Mouse (Mus musculus) large intestine, adult 2 months (tissue): ENCODE measurements around the gene Bag1. TPM values are rescaled to one million over a fixed set of nuclear protein-coding genes. Genes with fewer than 3 reads are reported as not detected.
"Not testable (repeated sequence)": the region's sequence is repeated elsewhere in the genome, so short reads cannot be mapped to it uniquely, and the experiment has no call there.

Source experiments
- DNase-seq: peaks from one replicate; pipeline ENCODE4 v3.0.0-alpha.2; 2012; ENCODE audit warnings: low read depth, low spot score
- WGBS: fragments of 180-500 bp; shearing (Covaris S2); methylation state at CpG from one replicate; pipeline ENCODE4 v1.1.7; 2018; 5-methylcytosine and 5-hydroxymethylcytosine counted together
- polyA plus RNA-seq: library from polyadenylated mRNA; depleted of rRNA; stranded (reverse); fragments of >200 nt; gene quantifications from 2 replicates; pipeline ENCODE4 v1.2.3, GENCODE M21; 2012

Gene Bag1
- polyA plus RNA-seq, 1 experiment = 85.1 TPM

DNA sequence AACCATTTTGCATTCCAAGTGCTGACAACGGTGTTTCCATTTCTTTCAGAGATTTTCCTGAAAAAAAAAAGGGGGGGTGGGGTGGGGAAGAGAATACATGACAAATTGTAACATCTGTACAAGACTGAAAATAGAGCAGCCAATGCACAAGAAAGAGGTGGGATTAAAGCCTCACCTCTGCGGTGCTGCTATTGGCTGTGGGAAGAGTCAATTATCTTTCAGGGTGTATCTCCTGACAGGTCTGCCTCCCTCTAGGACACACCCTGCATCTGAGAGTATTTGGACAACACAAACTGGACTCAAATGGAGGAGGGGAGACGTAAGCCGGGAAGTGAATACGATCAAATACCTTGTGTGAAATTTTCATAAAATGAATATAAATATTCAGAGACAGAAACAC is 4.4 kb downstream of the Bag1 start:
- DNase-seq = no peak
- WGBS = 97% methylated on average over 5 of the region's 5 CpGs

DNA sequence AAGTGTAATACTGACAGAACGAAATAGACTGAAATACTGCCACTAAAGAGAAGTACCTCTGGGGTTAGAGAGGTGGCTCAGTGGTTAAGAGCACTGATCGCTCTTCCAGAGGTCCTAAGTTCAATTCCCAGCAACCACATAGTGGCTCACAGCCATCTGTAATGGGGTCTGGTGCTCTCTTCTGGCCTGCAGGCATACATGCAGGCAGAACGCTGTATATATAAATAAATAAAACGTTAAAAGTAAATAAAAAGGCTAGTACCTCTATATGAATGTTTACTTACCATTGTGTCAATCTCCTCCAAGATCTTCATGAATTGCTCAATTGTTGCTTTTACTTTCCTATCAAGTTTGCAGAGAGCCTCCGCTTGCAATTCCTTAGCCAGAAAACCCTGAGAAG is 9.3 kb downstream of the Bag1 start:
- no peak for DNase-seq
- WGBS = 71% methylated on average over 5 of the region's 5 CpGs

DNA sequence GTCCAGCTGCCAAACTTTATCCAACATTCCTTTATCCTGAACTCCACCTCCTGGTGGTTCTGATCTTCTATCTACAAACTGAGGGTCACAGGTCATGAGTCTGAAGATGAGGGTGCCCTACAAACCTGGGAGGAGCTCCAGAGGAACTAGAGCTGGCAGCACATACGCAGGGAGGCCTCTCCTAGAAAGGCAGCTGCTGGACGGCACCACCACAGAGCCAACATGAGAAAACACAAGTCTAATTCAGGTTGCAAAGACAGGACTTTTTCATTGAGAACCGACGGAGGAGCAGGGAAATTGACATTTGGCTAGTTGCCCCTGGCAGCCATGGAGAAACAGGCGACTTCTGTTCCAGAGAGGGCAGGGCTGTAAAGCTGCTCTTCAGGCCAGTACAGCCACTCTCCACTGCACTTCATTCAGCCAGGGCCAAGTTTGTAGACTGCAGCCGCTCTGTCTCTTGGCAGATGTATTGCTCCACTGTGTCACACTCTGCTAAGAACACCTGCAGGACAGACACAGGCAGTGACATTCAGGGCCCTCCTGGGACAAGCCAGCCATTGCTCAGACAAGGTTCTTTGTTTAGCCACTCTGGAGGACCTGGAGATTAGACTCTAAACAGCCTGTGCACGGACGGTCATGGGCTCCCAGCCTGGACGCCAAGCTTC is 11.8 kb downstream of the Bag1 start:
- no peak for DNase-seq
- 76% methylated on average over 9 of the region's 9 CpGs for WGBS

DNA sequence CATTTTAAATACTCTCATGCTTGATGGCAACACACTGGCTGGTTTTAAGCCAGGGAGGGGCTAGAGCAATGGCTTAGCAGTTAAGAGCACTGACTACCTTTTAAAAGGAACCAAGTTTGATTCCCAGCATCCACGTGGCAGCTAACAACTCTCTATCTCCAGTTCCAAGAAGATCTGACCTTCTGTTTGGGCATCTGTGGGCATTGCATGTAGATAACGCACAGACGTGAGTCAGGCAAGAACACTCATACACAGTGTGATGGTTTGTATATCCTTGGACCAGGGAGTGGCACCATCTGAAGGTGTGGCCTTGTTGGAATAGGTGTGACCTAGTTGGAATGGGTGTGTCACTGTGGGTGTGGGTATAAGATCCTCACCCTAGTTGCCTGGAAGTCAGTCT is 13.7 kb downstream of the Bag1 start:
- DNase-seq = not testable (repeated sequence)
- WGBS = 41% methylated on average over 3 of the region's 3 CpGs

DNA sequence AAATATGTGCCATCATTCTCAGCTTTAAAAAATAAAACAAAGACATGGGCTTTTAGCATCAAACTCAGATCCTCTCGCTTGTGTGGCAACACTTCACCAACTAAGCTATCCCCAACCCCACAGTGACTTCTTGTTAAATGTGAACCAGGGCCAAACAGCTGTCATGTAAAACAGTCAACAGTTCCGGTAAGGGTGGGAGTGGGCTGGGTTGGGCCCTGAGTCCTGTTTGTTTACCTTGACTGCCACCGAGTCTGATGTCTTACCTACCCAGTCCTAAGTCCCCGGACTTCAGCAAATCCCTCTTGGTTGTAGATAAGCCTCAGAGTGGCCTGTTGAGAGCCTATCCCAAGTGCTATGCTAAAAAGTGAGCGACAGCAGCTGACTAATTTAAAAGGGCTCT is 14.4 kb downstream of the Bag1 start:
- 57% methylated on average over 5 of the region's 5 CpGs for WGBS
- no peak for DNase-seq

DNA sequence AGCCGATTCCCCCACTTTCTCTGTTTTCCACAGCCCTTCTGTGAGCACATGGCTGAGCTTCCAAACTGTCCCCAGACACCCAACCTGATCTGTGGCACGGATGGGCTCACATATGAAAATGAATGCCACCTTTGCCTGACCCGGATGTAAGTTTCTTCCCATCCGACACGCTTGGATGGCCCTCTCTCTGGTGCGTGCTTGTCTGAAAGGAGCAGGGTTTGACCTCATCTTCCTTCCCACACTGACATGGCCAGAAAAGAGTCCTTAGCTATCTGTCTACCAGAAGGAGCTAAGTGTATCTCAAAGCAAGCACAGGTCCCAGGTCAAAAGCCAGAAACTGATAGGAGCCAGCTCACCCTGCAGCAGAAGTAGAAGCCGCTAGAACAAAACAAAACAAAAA is 19.0 kb downstream of the Bag1 start:
- no peak for DNase-seq
- 83% methylated on average over 7 of the region's 7 CpGs for WGBS

DNA sequence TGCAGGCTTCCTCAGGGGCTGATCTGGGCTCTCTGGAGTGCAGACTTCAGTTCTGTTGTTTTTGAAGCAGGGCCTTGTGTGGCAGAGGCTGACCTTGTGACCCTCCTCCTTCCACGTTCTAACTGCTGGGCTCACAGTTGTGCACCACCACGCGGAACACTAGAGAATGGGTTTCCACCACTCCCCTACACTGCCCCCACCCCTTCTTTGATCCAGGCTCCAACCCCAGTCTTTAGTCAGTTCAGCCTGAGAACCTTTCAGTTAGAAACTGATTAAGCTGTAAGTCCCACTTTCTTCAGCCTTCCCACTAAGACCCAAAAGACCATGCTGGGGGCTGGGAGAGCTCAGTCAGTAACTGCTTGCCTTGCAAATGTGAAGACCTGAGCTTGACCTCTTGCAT is 22.5 kb downstream of the Bag1 start:
- DNase-seq = no peak
- 61% methylated on average over 3 of the region's 3 CpGs for WGBS

DNA sequence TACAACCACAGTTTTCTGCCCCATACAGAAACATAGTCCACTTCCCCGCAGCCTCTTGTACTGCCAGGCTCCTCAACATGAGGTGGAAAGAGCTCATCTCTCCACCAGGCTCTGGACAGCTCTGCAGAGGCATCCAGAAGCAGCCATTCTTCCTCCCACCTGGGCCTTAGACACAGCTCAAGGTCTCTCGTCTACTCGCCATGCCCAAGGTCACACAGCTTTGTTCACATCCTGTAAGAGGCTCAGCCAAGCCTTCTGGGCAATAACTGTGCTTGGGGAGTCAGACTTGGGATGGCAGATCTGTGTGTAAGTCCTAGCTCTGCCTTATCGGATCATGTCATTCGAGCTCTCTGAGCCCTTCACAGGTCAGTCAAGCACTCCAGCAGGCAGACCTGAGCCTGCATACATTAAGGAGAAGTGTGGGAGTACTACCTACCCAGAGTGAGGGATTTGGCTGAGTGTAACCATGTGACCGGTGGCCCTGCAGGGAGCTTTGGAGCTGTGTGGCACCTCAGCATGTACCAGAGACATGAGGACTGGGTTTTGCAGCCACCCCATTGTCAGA is 24.9 kb downstream of the Bag1 start:
- 76% methylated on average over 6 of the region's 6 CpGs for WGBS
- DNase-seq = no peak

DNA sequence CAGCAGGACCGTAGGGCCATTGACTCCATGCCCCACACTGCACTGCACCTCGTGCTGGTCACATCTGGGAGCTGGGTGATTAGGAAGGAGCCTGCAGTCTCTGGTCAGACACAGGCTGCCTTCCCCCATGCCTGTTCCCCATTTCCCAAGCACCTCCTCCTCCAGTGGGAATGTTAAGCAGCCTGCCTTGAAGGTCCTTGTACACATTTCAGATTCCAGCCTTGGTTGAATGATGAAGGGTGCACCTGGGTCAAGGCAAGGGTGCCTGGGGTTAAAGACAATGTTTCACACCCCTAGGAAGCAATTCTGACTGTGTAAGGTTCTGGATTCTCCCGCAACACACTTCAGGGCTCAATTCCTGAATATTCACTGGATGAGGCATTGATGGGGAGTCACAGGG is 26.8 kb downstream of the Bag1 start:
- no peak for DNase-seq
- WGBS = 74% methylated on average over 3 of the region's 3 CpGs

DNA sequence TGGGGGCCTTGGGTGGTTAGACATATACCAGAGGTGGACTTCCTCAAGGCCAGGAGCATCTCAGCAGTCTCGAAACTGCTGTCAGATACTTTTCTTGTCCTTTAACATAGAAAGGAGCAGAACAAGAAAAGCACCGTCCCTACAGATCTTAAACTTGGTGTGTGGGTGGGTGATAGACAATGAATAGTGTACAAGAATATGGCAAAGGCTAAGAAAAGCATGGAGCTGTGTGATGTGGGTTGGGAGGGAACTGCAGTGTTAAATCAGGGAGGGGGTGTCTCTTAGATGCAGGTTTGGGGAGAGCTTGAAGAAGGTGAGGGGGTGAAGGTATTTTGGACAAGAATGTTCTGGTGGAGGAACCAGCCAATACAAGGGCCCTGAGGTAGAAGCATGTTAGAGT is 27.5 kb downstream of the Bag1 start:
- DNase-seq = no peak
- WGBS = 84% methylated on average over 2 of the region's 2 CpGs

DNA sequence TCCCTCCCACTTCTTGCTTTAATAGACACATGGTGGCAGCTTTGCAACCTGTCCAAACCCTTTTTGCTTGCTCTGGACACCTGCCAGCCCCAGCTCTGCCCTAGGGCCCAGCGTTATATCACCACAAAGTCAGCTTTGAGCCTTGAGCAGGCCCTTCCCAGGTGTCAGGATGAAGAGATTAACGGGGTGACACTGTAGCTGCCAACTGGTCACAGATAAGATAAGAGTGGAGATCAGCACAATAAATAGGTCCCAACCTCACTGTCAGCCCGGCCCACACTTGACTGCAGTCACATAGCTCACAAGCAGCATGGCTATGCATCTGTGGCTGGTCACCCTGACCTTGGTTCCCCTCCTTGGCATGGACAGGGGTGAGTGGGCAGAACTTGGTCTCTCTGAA is 28.3 kb downstream of the Bag1 start, which contains the start of gene Spink4:
Spink4 (plus strand) TSS at position 268 of the 400 bp plus-strand sequence.
- DNase-seq = no peak
- WGBS = 22% methylated on average over 3 of the region's 3 CpGs

DNA sequence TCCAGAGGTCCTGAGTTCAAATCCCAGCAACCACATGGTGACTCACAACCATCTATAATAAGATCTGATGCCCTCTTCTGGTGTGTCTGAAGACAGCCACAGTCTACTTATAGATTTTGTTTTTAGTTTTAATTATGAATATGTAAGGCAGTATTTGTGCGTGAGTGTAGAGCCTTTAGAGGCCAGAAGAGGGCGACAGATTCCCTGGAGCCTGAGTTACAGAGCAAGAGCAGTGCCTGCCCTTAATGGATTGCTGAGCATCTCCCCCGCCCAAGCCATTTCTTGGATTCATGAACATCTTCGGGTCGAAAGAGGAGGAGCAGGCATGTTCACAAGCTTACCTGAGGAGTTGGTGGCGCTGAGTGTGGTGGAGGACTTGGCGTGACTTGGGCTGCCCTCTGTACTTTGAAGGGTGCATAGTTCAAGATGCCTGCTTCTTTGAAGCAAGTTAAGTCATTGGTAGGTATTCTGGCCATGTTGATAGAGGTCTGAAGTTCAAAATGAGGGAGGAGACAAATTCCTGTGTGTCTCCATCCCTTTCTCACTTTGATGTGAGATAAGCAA is 31.4 kb downstream of the Bag1 start:
- WGBS = 96% methylated on average over 7 of the region's 7 CpGs
- DNase-seq = no peak

DNA sequence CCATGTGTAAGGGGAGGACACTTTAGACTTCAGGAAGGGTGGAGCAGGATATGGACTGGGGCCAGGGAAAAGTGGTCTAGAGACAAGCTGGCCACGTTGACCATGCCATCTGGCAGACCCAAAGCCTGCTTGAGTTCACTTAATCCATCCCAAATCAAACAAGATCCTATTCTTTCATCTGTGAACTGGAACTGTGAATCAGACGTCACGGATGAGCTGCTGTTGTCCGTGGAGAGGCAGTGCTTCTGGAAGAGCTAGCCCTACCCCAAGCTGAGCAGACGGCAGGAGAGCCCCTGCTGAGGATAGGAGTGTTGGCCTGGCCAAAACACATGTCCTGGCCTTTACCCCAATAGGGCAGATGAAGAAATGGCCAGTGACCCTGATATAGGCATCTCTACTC is 32.1 kb downstream of the Bag1 start:
- WGBS = 49% methylated on average over 5 of the region's 5 CpGs
- DNase-seq = no peak

DNA sequence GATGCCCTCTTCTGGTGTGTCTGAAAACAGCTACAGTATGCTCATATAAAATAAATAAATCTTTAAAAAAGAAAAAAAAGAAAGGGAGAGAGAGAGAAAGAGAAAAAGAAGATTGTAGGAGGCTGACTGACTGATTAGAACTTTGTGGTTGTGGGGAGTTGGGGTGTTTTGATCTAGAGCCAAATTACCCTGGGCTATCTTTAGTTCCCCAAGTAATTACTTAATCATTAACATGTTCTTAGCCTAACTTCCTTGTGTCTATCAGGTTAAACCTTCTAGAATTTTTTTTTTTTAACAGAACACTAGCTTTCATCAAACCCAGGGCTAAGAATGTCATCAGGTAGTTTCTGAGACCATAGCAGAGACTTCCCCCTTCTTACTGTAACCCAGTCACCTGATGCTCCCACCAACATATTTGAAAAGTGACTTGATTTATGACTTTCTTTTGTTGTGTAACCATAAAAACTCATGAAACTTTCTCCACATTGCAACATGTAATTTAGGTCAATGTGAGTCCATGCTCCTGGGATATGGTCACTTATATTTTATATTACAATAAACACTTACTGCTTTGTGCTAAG is 33.7 kb downstream of the Bag1 start:
- DNase-seq = no peak

DNA sequence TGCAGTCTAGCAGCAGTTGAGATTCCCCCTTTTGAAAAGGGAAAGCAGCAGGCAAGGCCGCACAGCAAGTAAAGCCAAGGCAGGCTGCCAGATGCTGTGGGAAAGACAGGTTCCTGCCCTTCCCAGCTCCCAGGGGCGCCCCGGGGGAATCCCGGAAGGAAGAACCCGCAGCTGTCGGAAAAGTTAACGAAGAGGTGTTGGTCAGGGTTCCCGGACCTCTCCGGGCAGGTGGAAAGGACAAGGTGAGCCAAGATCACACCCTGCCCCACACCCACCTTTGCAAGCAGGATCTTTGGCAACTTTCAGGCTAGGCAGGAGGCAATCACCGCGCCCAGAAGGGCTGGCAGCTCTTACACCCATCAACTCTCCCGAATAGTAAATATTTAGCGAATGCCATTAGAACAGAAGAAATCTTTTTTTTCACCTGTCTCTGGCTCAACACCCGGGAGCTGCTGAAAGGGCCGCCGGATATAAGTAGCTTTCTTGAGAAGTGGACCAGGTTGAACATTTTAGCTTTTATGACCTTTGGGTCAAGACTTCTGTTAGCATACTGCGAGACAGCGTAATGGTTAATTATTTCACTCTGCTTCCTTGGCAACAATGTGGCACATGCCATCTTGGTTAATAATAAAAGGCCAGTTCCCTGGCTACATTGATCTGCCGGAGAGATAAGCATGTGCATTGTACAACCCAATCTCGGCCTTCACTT is 39.7 kb downstream of the Bag1 start:
- WGBS = 13% methylated on average over 20 of the region's 20 CpGs
- DNase-seq = peak; percentile 87

DNA sequence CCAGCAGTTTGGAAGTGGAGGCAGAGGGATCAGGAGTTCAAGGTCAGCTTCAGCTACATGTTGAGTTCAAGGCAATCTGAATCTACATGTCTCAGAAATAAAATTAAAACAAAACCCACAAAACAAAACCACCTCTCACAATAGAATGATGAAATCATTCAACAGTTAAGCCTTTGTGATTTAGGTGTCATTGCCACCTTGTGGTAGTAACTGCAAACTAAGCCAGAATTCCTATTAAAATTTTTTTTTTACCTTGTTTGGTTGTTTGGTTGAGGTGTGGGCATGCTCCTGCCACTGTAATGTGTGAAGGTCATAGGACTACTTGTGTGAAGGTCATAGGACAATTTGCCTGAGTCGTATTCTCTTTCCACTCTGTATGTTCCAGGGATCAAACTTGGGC is 41.8 kb downstream of the Bag1 start:
- 18% methylated on average over 1 of the region's 1 CpGs for WGBS
- no peak for DNase-seq

DNA sequence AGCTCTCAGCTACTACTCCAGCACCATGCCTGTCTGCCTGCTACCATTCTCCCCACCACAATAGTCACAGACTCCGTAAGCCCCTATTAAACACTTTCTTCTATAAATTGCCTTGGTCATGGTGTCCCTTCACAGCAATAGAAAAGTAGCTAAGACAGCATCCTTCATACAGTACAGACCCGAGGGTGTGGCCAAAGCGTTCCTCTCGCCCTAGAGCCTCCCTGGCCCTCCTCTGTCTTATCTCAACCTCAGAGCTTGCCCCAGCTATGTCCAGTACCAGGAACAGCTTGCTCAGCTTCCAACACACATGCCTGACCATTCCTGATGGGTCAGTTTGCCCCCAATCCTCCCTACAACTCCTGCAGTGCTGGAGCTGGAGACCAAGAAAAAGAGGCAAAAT is 47.5 kb downstream of the Bag1 start:
- 97% methylated on average over 4 of the region's 4 CpGs for WGBS
- DNase-seq = no peak

DNA sequence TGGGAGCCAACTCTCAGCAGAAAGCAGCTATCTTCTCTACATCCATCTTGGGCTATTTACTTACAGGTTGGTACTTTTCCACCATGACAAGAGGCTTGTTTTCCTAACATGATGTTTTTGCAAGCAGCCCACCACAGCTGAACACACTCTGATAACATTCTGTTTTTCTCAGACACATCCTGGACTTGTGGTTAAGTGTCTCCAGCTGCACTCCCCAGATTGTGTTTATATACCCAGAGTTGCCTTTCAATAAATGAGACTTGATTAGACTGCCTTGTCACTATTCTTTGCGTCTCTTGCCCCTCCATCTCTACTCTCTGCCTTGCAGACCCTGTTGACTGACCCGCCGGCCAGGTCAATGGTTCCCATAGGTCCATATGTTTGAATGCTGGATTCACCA is 48.0 kb downstream of the Bag1 start:
- no peak for DNase-seq
- WGBS = 95% methylated on average over 3 of the region's 3 CpGs

DNA sequence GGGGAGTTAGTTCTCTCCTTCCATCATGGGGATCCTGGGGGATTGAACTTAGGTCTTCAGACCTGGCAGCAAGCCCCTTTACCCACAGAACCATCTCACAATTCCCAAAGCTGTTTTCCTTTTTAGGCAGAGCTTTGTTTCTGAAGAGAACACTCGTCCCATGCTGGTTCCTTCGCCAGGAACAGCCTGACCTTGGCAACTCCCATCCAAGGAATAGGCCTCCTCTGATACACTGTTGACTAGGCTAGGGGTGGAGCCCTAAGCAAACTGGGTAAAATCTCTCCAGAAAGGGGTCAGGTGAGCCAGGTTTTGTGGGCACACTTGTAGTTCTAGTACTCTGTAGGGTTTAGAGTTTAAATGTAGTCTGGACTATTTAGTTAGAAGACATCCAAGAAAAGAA is 48.8 kb downstream of the Bag1 start:
- DNase-seq = no peak
- WGBS = 51% methylated on average over 2 of the region's 2 CpGs

DNA sequence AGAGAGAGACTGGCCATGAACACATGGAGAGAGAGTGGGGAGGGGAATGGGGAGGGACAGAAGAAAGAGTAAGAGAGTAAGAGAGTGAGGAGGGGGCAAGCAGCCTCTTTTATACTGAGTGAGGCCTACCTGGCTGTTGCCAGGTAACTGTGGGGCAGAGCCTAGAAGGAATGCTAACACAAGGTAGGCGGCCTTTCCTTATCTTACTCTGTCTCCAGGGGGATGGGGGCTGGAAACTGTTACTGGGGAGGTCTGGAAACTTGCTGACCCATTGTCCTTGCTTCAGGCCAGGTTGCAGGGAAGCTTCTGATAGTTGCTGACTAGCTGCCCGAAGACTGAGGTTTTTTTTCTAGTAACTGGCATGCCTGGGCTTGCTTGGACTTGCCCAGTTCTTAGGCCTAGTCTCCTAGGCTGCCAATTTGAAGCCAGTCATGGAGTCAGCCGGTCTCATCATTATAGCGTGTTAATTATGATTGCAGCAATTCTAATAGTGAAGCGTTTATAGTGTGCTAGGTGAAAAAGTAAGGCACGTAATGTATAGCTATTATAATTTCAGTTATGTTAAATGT is 49.5 kb downstream of the Bag1 start:
- DNase-seq = no peak
- 90% methylated on average over 6 of the region's 6 CpGs for WGBS
